Mouse (Mus musculus) layer of hippocampus, adult 9-11 months (tissue): ENCODE results near the gene Tcf3.

Experiments
- DNase-seq: peaks from one replicate; pipeline ENCODE4 v3.0.0; 2022

The Tcf3 gene

GRCm38 (mm10) chr10:80436276-80436675, 2.8 kb upstream of the Tcf3 start:
- no peak for DNase-seq

GRCm38 (mm10) chr10:80435764-80436163, 2.3 kb upstream of the Tcf3 start:
- no peak for DNase-seq

- no peak for DNase-seq
Observed at GRCm38 (mm10) chr10:80434823-80435222, 1.4 kb upstream of the Tcf3 start.

GRCm38 (mm10) chr10:80434233-80434592, 766 bp upstream of the Tcf3 start:
- no peak for DNase-seq

- no peak for DNase-seq
Observed at GRCm38 (mm10) chr10:80432936-80433512, 423 bp downstream of the Tcf3 start.

- no peak for DNase-seq
Observed at GRCm38 (mm10) chr10:80432387-80432785, 1.1 kb downstream of the Tcf3 start.

- no peak for DNase-seq
Observed at GRCm38 (mm10) chr10:80431570-80432386, 1.7 kb downstream of the Tcf3 start.

- no peak for DNase-seq
Observed at GRCm38 (mm10) chr10:80430375-80430980, 3.0 kb downstream of the Tcf3 start.

GRCm38 (mm10) chr10:80429800-80430199, 3.6 kb downstream of the Tcf3 start:
- no peak for DNase-seq

GRCm38 (mm10) chr10:80425041-80425440, 8.4 kb downstream of the Tcf3 start:
- DNase-seq, result no peak

- no peak for DNase-seq
Observed at GRCm38 (mm10) chr10:80423562-80423961, 9.9 kb downstream of the Tcf3 start.

GRCm38 (mm10) chr10:80421651-80422472, 11.6 kb downstream of the Tcf3 start:
- no peak for DNase-seq

- no peak for DNase-seq
Observed at GRCm38 (mm10) chr10:80421208-80421607, 12.2 kb downstream of the Tcf3 start.

GRCm38 (mm10) chr10:80420729-80421128, 12.7 kb downstream of the Tcf3 start:
- DNase-seq, result no peak

GRCm38 (mm10) chr10:80419419-80419818, 14.0 kb downstream of the Tcf3 start:
- DNase-seq, result no peak

- DNase-seq, result peak; percentile 24
Observed at GRCm38 (mm10) chr10:80418311-80418710, 15.1 kb downstream of the Tcf3 start.

- no peak for DNase-seq
Observed at GRCm38 (mm10) chr10:80417841-80418240, 15.6 kb downstream of the Tcf3 start.

- DNase-seq, result no peak
Observed at GRCm38 (mm10) chr10:80417371-80417770, 16.1 kb downstream of the Tcf3 start.

- no peak for DNase-seq
Observed at GRCm38 (mm10) chr10:80415566-80415965, 17.9 kb downstream of the Tcf3 start.

GRCm38 (mm10) chr10:80412656-80413541, 20.5 kb downstream of the Tcf3 start:
- peak; percentile 83 for DNase-seq

GRCm38 (mm10) chr10:80407924-80408323, 25.5 kb downstream of the Tcf3 start:
- no peak for DNase-seq
